Comparison of ENCODE assay signal across 26 mouse cellular contexts in the genomic region with DNA sequence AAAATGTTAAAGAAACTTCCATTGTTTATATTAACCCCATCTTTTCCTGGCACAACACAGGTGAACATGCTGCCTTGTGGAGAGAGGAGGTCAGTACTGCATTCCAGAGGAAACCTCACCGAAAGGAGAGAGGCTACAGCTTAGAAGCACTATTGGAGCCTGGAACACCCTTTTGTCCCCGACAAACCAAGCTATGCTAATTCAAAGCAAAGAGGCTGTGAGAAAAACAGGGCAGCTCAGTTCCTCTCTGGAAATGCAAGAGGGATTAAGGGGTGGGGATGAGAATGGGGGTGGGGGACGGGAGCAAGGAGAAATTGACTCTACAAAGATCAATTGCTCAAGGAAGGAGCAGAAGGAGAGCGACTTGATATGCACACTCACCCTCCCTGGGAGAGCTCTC.
"Had no signal": no experiment of that assay in that cellular context is flagged by ENCODE, and none has a peak within 500 bp of the region (broad histone marks: within the 10 kb centered on the region; RNA-seq: fewer than 3 reads in every experiment).

No protein-coding gene starts in this region.

- H3K27me3 ChIP-seq: hindbrain, embryonic 12.5 days; intestine, embryonic 15.5 days; limb, embryonic 12.5 days; liver, embryonic 15.5 days had no signal

- H3K4me2 ChIP-seq: heart, embryonic 12.5 days; hindbrain, embryonic 12.5 days; hindbrain, embryonic 14.5 days; intestine, embryonic 15.5 days; limb, embryonic 12.5 days; liver, embryonic 11.5 days; liver, embryonic 13.5 days; liver, embryonic 15.5 days had no signal

- DNase-seq: gastrocnemius, postnatal 10 days; gastrocnemius, postnatal 25 days; heart, adult 18-20 months; heart, postnatal 10 days; kidney, adult 18-20 months; kidney, adult 8-10 months; kidney, postnatal 10 days; kidney, postnatal 25 days; kidney, postnatal 4 days; liver; liver, embryonic 13.5 days had no signal

- H3K4me3 ChIP-seq: heart, embryonic 10.5 days; heart, embryonic 12.5 days; hindbrain, embryonic 10.5 days; hindbrain, embryonic 12.5 days; intestine, embryonic 15.5 days; layer of hippocampus, adult 2 months; left cerebral cortex, adult 2 months; limb, embryonic 10.5 days; limb, embryonic 12.5 days; liver, embryonic 13.5 days; liver, embryonic 15.5 days had no signal

- H3K4me1 ChIP-seq: heart, embryonic 10.5 days; heart, embryonic 12.5 days; hindbrain, embryonic 12.5 days; intestine, embryonic 15.5 days; limb, embryonic 10.5 days; limb, embryonic 12.5 days had no signal

- H3K9ac ChIP-seq: heart, embryonic 12.5 days; hindbrain, embryonic 12.5 days; hindbrain, embryonic 14.5 days; intestine, embryonic 15.5 days; limb, embryonic 12.5 days; liver, embryonic 13.5 days; liver, embryonic 15.5 days had no signal

- H3K36me3 ChIP-seq: heart, embryonic 10.5 days; heart, embryonic 12.5 days; hindbrain, embryonic 10.5 days; hindbrain, embryonic 12.5 days; intestine, embryonic 15.5 days; limb, embryonic 10.5 days; limb, embryonic 12.5 days; liver, embryonic 13.5 days; liver, embryonic 15.5 days had no signal

- ATAC-seq: hindbrain, embryonic 16.5 days; inflammation-experienced regulatory T-cells, adult 6 months; intestine, embryonic 15.5 days; intestine, postnatal 0 days had no signal

- H3K9me3 ChIP-seq: heart, embryonic 10.5 days; heart, embryonic 12.5 days; hindbrain, embryonic 10.5 days; hindbrain, embryonic 12.5 days; intestine, embryonic 15.5 days; limb, embryonic 10.5 days; limb, embryonic 12.5 days; liver, embryonic 13.5 days; liver, embryonic 15.5 days had no signal

- H3K27ac ChIP-seq: heart, embryonic 10.5 days; hindbrain, embryonic 10.5 days; hindbrain, embryonic 12.5 days; hindbrain, embryonic 14.5 days; intestine, embryonic 15.5 days; layer of hippocampus, adult 2 months; left cerebral cortex, adult 2 months; limb, embryonic 10.5 days; limb, embryonic 12.5 days; liver, embryonic 13.5 days; liver, embryonic 15.5 days had no signal
